Mouse (Mus musculus): ENCODE data around the gene Traf7.

Gene Traf7

GRCm38 (mm10) chr17:24477985-24478600 lies 49.6 kb downstream of the Traf7 start:
- in situ Hi-C loops (cut with MboI, MseI), result no loop called here

- in situ Hi-C loops (cut with MboI, MseI), result no loop called here
Measured at GRCm38 (mm10) chr17:24477053-24477984, 50.4 kb downstream of the Traf7 start.

GRCm38 (mm10) chr17:24476022-24476776 lies 51.5 kb downstream of the Traf7 start:
- in situ Hi-C loops (cut with MboI, MseI), result no loop called here

GRCm38 (mm10) chr17:24475586-24475985 lies 52.2 kb downstream of the Traf7 start:
- in situ Hi-C loops (cut with MboI, MseI), result no loop called here

GRCm38 (mm10) chr17:24474557-24474956 lies 53.2 kb downstream of the Traf7 start:
- in situ Hi-C loops (cut with MboI, MseI), result no loop called here

GRCm38 (mm10) chr17:24473612-24474275 lies 54.0 kb downstream of the Traf7 start, which contains the start of gene Bricd5:
Gene Bricd5, plus strand, starts transcription at chr17:24473884.
- in situ Hi-C loops (cut with MboI, MseI), result no loop called here

GRCm38 (mm10) chr17:24472512-24472911 lies 55.2 kb downstream of the Traf7 start:
- in situ Hi-C loops (cut with MboI, MseI), result no loop called here

GRCm38 (mm10) chr17:24470701-24471527 lies 56.8 kb downstream of the Traf7 start:
- in situ Hi-C loops (cut with MboI, MseI), result no loop called here

- in situ Hi-C loops (cut with MboI, MseI), result no loop called here
Measured at GRCm38 (mm10) chr17:24469910-24470602, 57.7 kb downstream of the Traf7 start, which contains the start of the genes E4f1 and Pgp. Gene E4f1, minus strand, starts transcription at chr17:24470313. Gene Pgp, plus strand, starts transcription at chr17:24470392.

- in situ Hi-C loops (cut with MboI, MseI), result no loop called here
Measured at GRCm38 (mm10) chr17:24469336-24469909, 58.3 kb downstream of the Traf7 start.

GRCm38 (mm10) chr17:24468636-24469246 lies 59.0 kb downstream of the Traf7 start:
- in situ Hi-C loops (cut with MboI, MseI), result no loop called here

GRCm38 (mm10) chr17:24463374-24464133 lies 64.2 kb downstream of the Traf7 start:
- in situ Hi-C loops (cut with MboI, MseI), result no loop called here

- in situ Hi-C loops (cut with MboI, MseI), result no loop called here
Measured at GRCm38 (mm10) chr17:24462932-24463331, 64.8 kb downstream of the Traf7 start.

GRCm38 (mm10) chr17:24461580-24461979 lies 66.2 kb downstream of the Traf7 start:
- in situ Hi-C loops (cut with MboI, MseI), result no loop called here
